Mouse (Mus musculus) heart, embryonic 13.5 days (tissue): ENCODE data around the gene Tubb4b. TPM values are rescaled to one million over a fixed set of nuclear protein-coding genes. Genes with fewer than 3 reads are reported as not detected.

ENCODE experiments used
- ATAC-seq: fragments of 200-750 bp; cut with Nextera tagmentation; 2 replicates; pipeline ENCODE4 v1.8.0; 2017; ENCODE audit warnings: moderate TSS enrichment; ENCODE audit not compliant: insufficient number of reproducible peaks, low FRiP score, low TSS enrichment; ENCODE audit errors: extremely low read depth
- H3K27ac ChIP-seq: fragments of 300-500 bp; sonication (generic); replicated peaks from 2 replicates; pipeline ENCODE4 v1.5.1; 2015; ENCODE audit warnings: moderate library complexity, mild to moderate bottlenecking, inconsistent platforms
- H3K27me3 ChIP-seq: fragments of 300-500 bp; sonication (generic); replicated peaks from 2 replicates; pipeline ENCODE4 v1.6.1; 2015; ENCODE audit warnings: mild to moderate bottlenecking, inconsistent platforms
- H3K36me3 ChIP-seq: fragments of 300-500 bp; sonication (generic); 2 replicates; pipeline ENCODE4 v1.6.1; 2015; ENCODE audit warnings: mild to moderate bottlenecking, inconsistent platforms
- H3K4me1 ChIP-seq: fragments of 300-500 bp; sonication (generic); 2 replicates; pipeline ENCODE4 v1.6.1; 2015; ENCODE audit warnings: inconsistent platforms
- H3K4me2 ChIP-seq: fragments of 300-500 bp; sonication (generic); 2 replicates; pipeline ENCODE4 v1.6.1; 2015; ENCODE audit warnings: inconsistent platforms, mild to moderate bottlenecking, moderate library complexity
- H3K4me3 ChIP-seq: fragments of 300-500 bp; sonication (generic); 2 replicates; pipeline ENCODE4 v1.5.1; 2015; ENCODE audit warnings: moderate library complexity, mild to moderate bottlenecking, inconsistent platforms
- H3K9ac ChIP-seq: fragments of 300-500 bp; sonication (generic); 2 replicates; pipeline ENCODE4 v1.6.1; 2015; ENCODE audit warnings: inconsistent platforms, mild to moderate bottlenecking, moderate library complexity
- H3K9me3 ChIP-seq: fragments of 300-500 bp; sonication (generic); 2 replicates; pipeline ENCODE4 v1.6.1; 2016; ENCODE audit warnings: inconsistent platforms
- WGBS: fragments of 180-500 bp; shearing (Covaris S2); methylation state at CpG from one replicate; pipeline ENCODE4 v1.1.7; 2015; ENCODE audit warnings: mixed read lengths; 5-methylcytosine and 5-hydroxymethylcytosine counted together
- polyA plus RNA-seq: library from polyadenylated mRNA; unstranded; fragments of >200 nt; fragmentation: Nextera tagmentation; extraction: Ambion mirVana; gene quantifications from 2 replicates; pipeline ENCODE4 v1.2.1, GENCODE M21; 2015

Tubb4b gene
- polyA plus RNA-seq, 1 experiment from 2014 or later: 402 TPM

DNA sequence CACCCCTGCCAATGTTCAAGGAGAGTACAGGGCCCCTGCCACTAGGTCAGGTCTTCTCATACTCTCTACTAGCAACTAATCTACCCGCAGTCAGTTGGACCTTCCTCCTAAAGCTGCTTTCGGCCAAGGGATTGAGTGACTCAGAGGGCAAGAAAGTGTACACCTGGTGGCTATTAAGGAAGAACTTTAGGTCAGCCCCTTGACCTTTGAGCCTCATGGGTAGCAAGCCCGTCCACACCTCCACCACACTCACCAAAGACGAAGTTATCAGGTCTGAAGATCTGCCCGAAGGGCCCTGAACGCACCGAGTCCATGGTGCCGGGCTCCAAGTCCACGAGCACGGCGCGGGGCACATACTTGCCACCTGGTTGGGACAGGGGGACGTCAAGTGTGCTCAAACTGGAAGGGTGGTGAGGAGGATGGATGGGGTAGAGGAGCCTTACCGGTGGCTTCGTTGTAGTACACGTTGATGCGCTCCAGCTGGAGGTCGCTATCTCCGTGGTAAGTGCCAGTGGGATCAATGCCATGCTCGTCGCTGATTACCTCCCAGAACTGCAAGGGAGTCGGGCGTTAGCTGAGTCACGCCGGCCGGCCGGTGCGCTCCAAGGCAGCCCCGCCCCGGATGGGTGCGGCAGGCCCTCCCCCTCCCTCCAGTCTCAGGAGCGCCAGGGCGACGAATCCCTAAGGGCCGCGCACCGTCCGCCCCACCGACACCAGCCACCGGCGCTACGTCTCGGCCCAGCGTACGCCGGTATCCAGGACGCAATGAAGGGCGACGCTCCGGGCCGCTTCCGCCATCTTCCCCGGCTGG is 616 bp downstream of the Tubb4b start:
- H3K9me3 ChIP-seq: no peaks in the 10 kb centered on the region
- WGBS: 2% methylated on average over 51 of the region's 53 CpGs
- peaks cover 24% of the 10 kb centered on the region for H3K36me3 ChIP-seq
- peak overlapping the region; percentile 96 for H3K4me2 ChIP-seq
- H3K27me3 ChIP-seq: no peaks in the 10 kb centered on the region
- peak overlapping the region; percentile 85 for H3K9ac ChIP-seq
- peak overlapping the region; percentile 92 for H3K27ac ChIP-seq
- ATAC-seq: peak; percentile 71
- H3K4me3 ChIP-seq: peak overlapping the region; percentile 79
- peaks cover 23% of the 10 kb centered on the region for H3K4me1 ChIP-seq

DNA sequence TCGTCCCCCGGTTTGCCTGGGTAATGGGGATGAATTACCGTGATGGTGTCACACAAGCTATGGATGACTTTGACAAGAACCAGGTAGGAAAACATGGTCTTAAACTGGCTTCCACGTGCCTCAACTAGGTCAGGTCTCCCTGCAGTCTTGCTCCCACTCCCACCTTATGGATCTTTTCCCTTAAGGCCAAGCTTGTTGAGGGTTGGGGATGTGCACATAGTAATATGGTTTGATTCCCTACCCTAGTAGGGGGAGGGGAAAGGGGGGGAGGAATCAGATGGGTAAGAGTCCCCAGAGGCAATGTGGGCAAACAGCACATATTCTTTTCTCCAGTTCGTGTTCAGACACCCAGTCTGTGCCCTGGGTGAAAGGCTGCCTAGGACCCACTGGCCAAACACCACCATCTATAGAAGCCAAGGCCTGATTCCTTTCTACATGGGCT is 3.1 kb downstream of the Tubb4b start:
- no peak overlapping the region for H3K9ac ChIP-seq
- no peak overlapping the region for H3K4me2 ChIP-seq
- H3K27me3 ChIP-seq: no peaks in the 10 kb centered on the region
- peaks cover 24% of the 10 kb centered on the region for H3K36me3 ChIP-seq
- no peak overlapping the region for H3K27ac ChIP-seq
- 61% methylated on average over 5 of the region's 5 CpGs for WGBS
- no peak for ATAC-seq
- no peak overlapping the region for H3K4me3 ChIP-seq
- H3K9me3 ChIP-seq: no peaks in the 10 kb centered on the region
- peaks cover 15% of the 10 kb centered on the region for H3K4me1 ChIP-seq

DNA sequence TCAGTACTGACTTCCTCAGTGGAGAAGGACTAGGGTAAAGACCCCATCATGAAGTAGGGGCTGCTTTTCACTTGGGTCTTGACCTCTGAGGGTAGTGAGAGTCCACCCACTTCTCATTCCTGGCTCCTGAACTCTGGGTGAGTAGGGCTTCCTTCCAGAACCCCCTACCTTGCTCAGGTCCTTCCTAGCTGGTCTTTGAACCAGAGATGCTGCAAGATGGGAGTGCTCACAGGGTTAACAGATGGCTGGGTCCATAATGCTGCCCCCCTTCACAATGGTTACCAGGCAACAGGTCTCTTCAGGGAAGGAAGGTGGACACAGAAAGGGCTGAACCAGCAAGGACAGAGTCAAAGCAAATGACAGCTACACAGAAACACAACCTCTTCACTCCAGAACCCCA is 6.1 kb downstream of the Tubb4b start, which contains the start of gene Fam166a:
TSS of gene Fam166a (plus strand) at position 301 of the 400 bp plus-strand sequence.
- Histone ChIP-seq H3K36me3 (peaks cover 23% of the 10 kb centered on the region), H3K9me3 (no peaks in the 10 kb centered on the region), H3K4me2 (no peak within 1 kb of the TSS), H3K4me1 (peaks cover 5% of the 10 kb centered on the region), H3K4me3 (no peak within 1 kb of the TSS), H3K27me3 (peaks cover 11% of the 10 kb centered on the region), H3K9ac (no peak within 1 kb of the TSS), H3K27ac (no peak within 1 kb of the TSS)
- ATAC-seq: no peak

DNA sequence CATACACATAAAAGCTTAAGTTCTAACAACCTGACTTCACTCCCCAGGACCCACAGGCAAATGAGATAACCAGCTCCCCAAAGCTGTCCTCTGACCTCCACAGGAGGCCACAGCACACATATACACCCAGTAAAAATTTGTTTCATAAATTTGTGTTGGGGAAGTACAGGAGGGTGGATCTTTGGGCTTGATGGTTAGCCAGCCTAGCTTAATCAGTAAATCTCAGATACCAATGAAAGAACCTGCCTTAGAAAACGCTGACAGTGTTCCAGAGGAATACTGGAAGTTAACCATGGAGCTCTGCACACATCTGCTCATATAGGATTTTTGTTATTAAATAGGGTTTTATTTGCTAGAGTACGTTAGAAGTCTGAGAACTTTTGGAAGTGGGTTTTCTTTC is 6.8 kb downstream of the Tubb4b start:
- H3K9ac ChIP-seq: no peak overlapping the region
- H3K4me1 ChIP-seq: no peaks in the 10 kb centered on the region
- no peak overlapping the region for H3K4me3 ChIP-seq
- no peak for ATAC-seq
- peaks cover 15% of the 10 kb centered on the region for H3K36me3 ChIP-seq
- H3K4me2 ChIP-seq: no peak overlapping the region
- H3K9me3 ChIP-seq: no peaks in the 10 kb centered on the region
- WGBS: 53% methylated on average over 2 of the region's 2 CpGs
- peaks cover 19% of the 10 kb centered on the region for H3K27me3 ChIP-seq
- H3K27ac ChIP-seq: no peak overlapping the region

DNA sequence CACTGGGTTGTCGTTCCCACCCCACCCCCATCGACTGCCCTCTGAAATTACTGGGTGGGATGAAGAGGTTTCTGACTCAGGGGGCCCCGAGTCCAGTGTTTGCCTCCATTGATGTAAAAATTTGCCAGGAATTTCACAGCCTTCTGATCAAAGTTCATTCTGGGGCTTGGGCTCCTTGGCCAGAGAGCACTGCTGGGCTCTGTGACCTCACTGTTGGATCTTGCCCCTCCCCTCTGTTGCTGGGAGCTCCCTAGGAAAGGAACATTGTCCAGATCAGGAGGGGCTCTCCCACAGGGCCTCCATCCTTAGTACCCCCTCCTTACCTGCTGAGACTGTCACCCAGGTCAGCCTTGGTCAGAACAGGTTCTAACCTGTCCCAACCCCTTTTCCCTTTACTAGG is 10.1 kb downstream of the Tubb4b start, which contains the start of gene Stpg3:
TSS of gene Stpg3 (minus strand) at position 194 of the 400 bp plus-strand sequence.
- Histone ChIP-seq H3K4me1 (peaks cover 17% of the 10 kb centered on the region), H3K27me3 (peaks cover 24% of the 10 kb centered on the region), H3K9ac (no peak within 1 kb of the TSS), H3K36me3 (peaks cover 6% of the 10 kb centered on the region), H3K4me3 (no peak within 1 kb of the TSS), H3K4me2 (no peak within 1 kb of the TSS), H3K27ac (no peak within 1 kb of the TSS), H3K9me3 (no peaks in the 10 kb centered on the region)
- WGBS: 79% methylated on average over 3 of the region's 3 CpGs
- ATAC-seq: no peak

DNA sequence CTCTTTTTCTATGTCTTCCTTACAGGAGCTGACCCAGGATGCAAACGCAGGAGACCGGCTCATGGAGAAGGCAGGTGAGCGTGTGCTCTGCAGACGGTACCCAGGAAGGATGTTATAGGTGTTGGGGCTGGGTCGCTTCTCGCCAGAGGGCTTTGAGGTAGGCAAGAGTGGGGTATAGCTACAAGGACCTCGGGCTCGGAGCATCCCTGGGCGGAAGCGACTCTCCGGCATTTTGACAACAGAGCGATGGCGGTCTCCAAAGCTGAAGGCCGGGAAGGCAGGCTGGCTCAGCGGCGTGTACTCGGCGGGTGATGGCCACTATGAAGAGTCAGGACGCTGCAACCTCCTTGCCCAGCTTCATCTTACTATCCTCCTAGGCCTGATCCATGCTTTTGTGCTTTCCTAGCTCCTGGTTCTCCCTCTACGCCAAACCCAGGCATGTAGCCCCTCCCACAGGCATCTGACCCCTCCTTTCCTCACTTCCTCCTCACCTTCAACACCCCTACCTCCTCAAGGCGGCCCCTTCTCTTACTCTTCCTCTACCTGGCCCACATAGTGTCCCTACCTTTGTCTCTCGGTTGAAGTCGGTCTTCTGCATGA is 11.1 kb downstream of the Tubb4b start:
- Histone ChIP-seq H3K9ac (no peak overlapping the region), H3K4me2 (no peak overlapping the region), H3K27ac (no peak overlapping the region), H3K9me3 (no peaks in the 10 kb centered on the region), H3K4me1 (peaks cover 23% of the 10 kb centered on the region), H3K27me3 (peaks cover 24% of the 10 kb centered on the region), H3K4me3 (no peak overlapping the region), H3K36me3 (peaks cover 15% of the 10 kb centered on the region)
- ATAC-seq: no peak
- WGBS: 51% methylated on average over 23 of the region's 23 CpGs

DNA sequence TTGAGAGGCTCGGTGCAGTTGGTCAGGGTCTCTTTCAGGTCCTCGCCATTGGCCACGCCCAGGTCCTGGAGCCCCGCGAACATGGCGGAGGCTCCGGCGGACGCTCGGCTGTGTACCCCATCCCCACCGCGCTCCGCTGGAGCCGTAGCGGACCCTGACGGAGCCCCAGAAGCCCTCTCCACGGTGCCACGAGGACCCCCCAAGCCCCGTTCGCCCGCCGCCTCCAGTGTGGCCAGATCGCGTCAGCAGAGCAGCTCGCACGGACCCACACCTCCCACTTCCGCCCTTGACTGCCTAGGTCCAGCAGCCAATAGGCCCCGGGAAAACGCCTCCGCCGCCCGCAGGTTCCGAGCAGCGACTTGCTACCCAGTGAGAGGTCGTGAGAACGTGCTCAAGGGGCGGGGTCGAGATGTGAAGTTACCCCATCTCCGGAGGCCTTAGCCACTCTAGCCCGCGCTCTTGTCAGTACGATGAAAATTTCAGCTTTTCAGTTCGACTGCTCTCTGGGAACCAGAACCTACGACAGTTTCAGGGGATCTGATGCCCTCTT is 13.3 kb downstream of the Tubb4b start, which contains the start of gene Nelfb:
TSS of gene Nelfb (minus strand) at position 369 of the 550 bp plus-strand sequence.
- under 1% methylated on average over 44 of the region's 44 CpGs for WGBS
- Histone ChIP-seq H3K4me2 (peak within 1 kb of the TSS; percentile 82), H3K9ac (peak within 1 kb of the TSS; percentile 96), H3K4me3 (peak within 1 kb of the TSS; percentile 98), H3K4me1 (peaks cover 23% of the 10 kb centered on the region), H3K27ac (peak within 1 kb of the TSS; percentile 89), H3K36me3 (peaks cover 35% of the 10 kb centered on the region), H3K27me3 (peaks cover 24% of the 10 kb centered on the region), H3K9me3 (no peaks in the 10 kb centered on the region)
- peak; percentile 74 for ATAC-seq

DNA sequence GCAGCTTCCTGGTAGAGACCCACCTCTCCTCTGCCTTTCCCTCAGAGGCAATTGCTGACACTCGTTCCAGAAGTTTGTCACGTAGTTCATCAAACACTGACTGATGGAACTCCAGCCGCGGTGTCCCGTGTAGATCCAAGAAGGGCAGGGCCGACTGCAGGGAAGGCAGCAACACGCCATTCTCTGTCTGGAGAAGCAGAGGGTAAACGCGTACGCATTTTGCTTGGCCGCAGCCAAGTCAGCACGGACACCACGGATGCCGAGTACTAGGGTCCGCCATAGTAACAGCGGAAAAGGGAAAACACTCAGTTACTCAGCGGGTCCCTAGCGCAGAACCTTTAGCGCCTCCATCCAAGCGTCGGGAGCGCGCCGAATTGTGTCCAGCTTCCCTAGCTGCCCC is 13.8 kb downstream of the Tubb4b start:
- under 1% methylated on average over 24 of the region's 24 CpGs for WGBS
- peaks cover 40% of the 10 kb centered on the region for H3K36me3 ChIP-seq
- peak overlapping the region; percentile 98 for H3K4me3 ChIP-seq
- H3K9ac ChIP-seq: peak overlapping the region; percentile 96
- H3K9me3 ChIP-seq: no peaks in the 10 kb centered on the region
- peaks cover 23% of the 10 kb centered on the region for H3K4me1 ChIP-seq
- ATAC-seq: peak; percentile 9; the same call in 1 of the 2 replicates
- H3K4me2 ChIP-seq: peak overlapping the region; percentile 82
- H3K27me3 ChIP-seq: peaks cover 24% of the 10 kb centered on the region
- H3K27ac ChIP-seq: peak overlapping the region; percentile 89

DNA sequence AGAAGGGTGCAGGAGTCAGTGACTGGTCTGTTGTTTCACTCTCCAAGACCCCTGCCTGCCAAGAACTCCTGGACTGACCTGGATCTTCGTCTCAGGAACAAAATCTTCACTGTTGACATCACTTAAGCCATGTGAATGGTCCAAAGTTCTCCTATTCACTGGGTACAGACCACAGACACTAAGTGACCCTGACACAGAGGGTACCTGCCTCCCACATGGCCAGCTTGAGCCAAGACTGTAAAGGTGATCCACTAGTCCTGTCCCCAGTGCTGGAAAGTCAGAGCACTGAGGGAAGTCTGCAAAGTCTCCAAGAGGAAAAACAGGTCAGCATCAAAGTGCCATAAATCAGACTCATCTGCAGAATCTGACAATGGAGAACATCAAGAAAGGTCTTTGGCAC is 16.9 kb downstream of the Tubb4b start:
- Histone ChIP-seq H3K4me3 (no peak overlapping the region), H3K4me2 (no peak overlapping the region), H3K36me3 (peaks cover 71% of the 10 kb centered on the region), H3K9ac (no peak overlapping the region), H3K4me1 (peaks cover 23% of the 10 kb centered on the region), H3K27ac (no peak overlapping the region), H3K27me3 (0 out of 2 replicates have a peak, but pooled peaks cover 4% of the 10 kb centered on the region), H3K9me3 (no peaks in the 10 kb centered on the region)
- WGBS: 70% methylated on average over 1 of the region's 1 CpGs
- no peak for ATAC-seq

DNA sequence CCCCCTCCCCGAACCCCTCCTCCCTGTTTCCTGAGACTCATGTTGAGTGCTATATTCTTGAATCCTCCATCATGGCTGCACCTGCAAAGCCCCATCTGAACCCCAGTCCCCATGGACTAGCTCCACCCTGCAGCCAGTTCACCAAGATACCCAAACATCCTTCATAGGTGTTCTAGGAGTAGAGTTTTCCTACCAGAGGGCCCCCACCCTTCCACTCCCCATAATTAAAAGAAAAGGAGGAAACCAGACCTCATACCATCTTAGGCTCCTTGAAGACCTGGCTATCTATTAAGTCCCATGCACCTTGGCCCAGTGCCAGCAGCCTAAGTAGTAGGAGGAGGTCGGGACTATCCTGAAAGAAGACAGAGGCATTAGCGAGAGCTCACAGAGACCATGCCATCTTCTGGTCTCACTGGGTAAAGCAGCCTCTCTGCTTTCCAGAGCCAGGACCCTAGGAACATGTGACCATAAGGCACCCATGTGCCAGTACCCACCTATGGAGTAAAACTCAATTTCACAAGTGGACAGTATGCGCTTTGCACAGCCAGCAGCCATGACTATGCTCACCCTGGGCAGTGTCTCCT is 20.8 kb downstream of the Tubb4b start:
- no peak overlapping the region for H3K9ac ChIP-seq
- H3K9me3 ChIP-seq: no peaks in the 10 kb centered on the region
- H3K36me3 ChIP-seq: peaks cover 96% of the 10 kb centered on the region
- H3K4me2 ChIP-seq: no peak overlapping the region
- H3K4me1 ChIP-seq: peaks cover under 1% of the 10 kb centered on the region; the same call in 1 of the 2 replicates
- ATAC-seq: no peak
- no peak overlapping the region for H3K4me3 ChIP-seq
- H3K27ac ChIP-seq: no peak overlapping the region
- no peaks in the 10 kb centered on the region for H3K27me3 ChIP-seq
- WGBS: 58% methylated on average over 4 of the region's 4 CpGs

DNA sequence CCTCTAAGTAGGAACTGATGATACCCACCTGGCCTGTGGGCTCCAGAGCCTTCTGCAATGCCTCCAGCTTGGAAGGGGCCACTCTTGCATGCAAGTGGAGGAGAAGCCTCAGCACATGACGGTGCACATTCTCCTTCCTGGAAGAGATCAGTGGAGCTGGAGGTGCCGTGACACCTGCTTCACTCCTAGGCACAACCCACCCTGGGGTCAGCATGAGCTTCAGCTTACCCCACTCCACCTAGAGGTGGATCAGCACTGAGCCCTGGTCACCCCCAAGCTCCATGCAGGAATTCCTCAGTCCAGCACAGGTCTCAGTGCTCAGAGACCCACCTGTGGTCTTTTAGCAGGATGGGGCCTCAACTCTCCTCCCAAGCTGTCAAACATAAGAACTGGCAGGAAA is 23.9 kb downstream of the Tubb4b start:
- Histone ChIP-seq H3K9me3 (no peaks in the 10 kb centered on the region), H3K9ac (no peak overlapping the region), H3K4me2 (no peak overlapping the region), H3K4me1 (peaks cover 25% of the 10 kb centered on the region), H3K36me3 (peaks cover 67% of the 10 kb centered on the region), H3K4me3 (no peak overlapping the region), H3K27ac (no peak overlapping the region), H3K27me3 (peaks cover 10% of the 10 kb centered on the region)
- no peak for ATAC-seq
- 89% methylated on average over 2 of the region's 2 CpGs for WGBS
